Mouse (Mus musculus) neural tube, embryonic 11.5 days (tissue): ENCODE measurements around the gene Slc22a14. TPM values are rescaled to one million over a fixed set of nuclear protein-coding genes. Genes with fewer than 3 reads are reported as not detected.

Experiments used
- ATAC-seq: fragments of 200-750 bp; cut with Nextera tagmentation; 2 replicates; pipeline ENCODE4 v1.8.0; 2017; ENCODE audit warnings: moderate number of reproducible peaks, mild to moderate bottlenecking, moderate TSS enrichment, moderate library complexity; ENCODE audit not compliant: insufficient read depth, low FRiP score, low TSS enrichment
- DNase-seq: peaks from one replicate; pipeline ENCODE4 v3.0.0-alpha.2; 2015; ENCODE audit warnings: low spot score
- H3K27ac ChIP-seq: fragments of 300-500 bp; sonication (generic); 2 replicates; pipeline ENCODE4 v1.5.1; 2014; ENCODE audit warnings: low read depth, mild to moderate bottlenecking, low read length
- H3K27me3 ChIP-seq: fragments of 300-500 bp; sonication (generic); 2 replicates; pipeline ENCODE4 v1.6.1; 2014; ENCODE audit warnings: mild to moderate bottlenecking, low read length, mixed read lengths; ENCODE audit not compliant: control insufficient read depth, insufficient read depth
- H3K36me3 ChIP-seq: fragments of 300-500 bp; sonication (generic); 2 replicates; pipeline ENCODE4 v1.6.1; 2014; ENCODE audit warnings: mild to moderate bottlenecking, low read length, moderate library complexity, mixed read lengths; ENCODE audit not compliant: control insufficient read depth, insufficient read depth
- H3K4me1 ChIP-seq: fragments of 300-500 bp; sonication (generic); 2 replicates; pipeline ENCODE4 v1.6.1; 2014; ENCODE audit warnings: low read length, mixed read lengths; ENCODE audit not compliant: control insufficient read depth, insufficient read depth
- H3K4me2 ChIP-seq: fragments of 300-500 bp; sonication (generic); 2 replicates; pipeline ENCODE4 v1.6.1; 2014; ENCODE audit warnings: low read depth, mild to moderate bottlenecking, moderate library complexity
- H3K4me3 ChIP-seq: fragments of 300-500 bp; sonication (generic); 2 replicates; pipeline ENCODE4 v1.5.1; 2014; ENCODE audit warnings: low read depth, low read length
- H3K9ac ChIP-seq: fragments of 300-500 bp; sonication (generic); 2 replicates; pipeline ENCODE4 v1.6.1; 2014; ENCODE audit warnings: mild to moderate bottlenecking, low read length
- H3K9me3 ChIP-seq: fragments of 300-500 bp; sonication (generic); 2 replicates; pipeline ENCODE4 v1.6.1; 2016; ENCODE audit warnings: low read length; ENCODE audit not compliant: control insufficient read depth
- WGBS: fragments of 180-500 bp; shearing (Covaris S2); extraction: QIAGEN DNeasy Blood & Tissue Kit; methylation state at CpG from one replicate; pipeline ENCODE4 v1.1.7; 2014; 5-methylcytosine and 5-hydroxymethylcytosine counted together
- polyA plus RNA-seq: library from polyadenylated mRNA; unstranded; fragments of >200 nt; fragmentation: Nextera tagmentation; extraction: Ambion mirVana; gene quantifications from 2 replicates; pipeline ENCODE4 v1.2.1, GENCODE M21; 2014

Slc22a14 gene
- polyA plus RNA-seq, 1 experiment from 2014 or later = not detected

GRCm38 (mm10) chr9:119146098-119146770 lies 219.1 kb downstream of the Slc22a14 start:
- Histone ChIP-seq H3K27me3 (no peaks in the 10 kb centered on the region), H3K9me3 (no peaks in the 10 kb centered on the region), H3K4me1 (no peaks in the 10 kb centered on the region), H3K9ac (no peak overlapping the region), H3K4me2 (no peak overlapping the region), H3K4me3 (no peak overlapping the region), H3K36me3 (no peaks in the 10 kb centered on the region), H3K27ac (no peak overlapping the region)
- DNase-seq (no peak), ATAC-seq (no peak)
- 82% methylated on average over 13 of the region's 13 CpGs for WGBS

DNA sequence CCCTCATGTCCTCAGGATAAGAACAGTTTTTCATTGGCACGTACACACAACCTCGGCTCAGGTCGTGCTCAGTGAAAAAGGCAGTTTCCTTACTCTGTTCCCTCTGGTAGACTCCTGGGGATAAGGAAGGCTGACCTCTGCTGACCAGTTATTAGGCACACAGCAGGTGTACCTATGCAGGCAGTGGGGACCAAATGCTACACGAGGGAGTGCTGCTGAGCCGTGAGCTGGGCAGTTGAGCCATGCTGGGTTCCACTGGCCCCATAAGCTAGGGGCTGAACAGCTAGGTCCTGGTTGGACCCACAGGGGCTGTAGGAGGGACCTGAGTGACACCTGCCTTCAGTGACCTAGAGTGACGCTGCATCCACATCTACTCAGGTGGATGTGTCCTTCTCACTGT lies 219.7 kb downstream of the Slc22a14 start:
- ATAC-seq (no peak), DNase-seq (no peak)
- H3K36me3 ChIP-seq = no peaks in the 10 kb centered on the region
- no peaks in the 10 kb centered on the region for H3K27me3 ChIP-seq
- WGBS = 72% methylated on average over 6 of the region's 6 CpGs
- no peak overlapping the region for H3K4me3 ChIP-seq
- no peaks in the 10 kb centered on the region for H3K4me1 ChIP-seq
- H3K9ac ChIP-seq = no peak overlapping the region
- no peaks in the 10 kb centered on the region for H3K9me3 ChIP-seq
- H3K4me2 ChIP-seq = no peak overlapping the region
- no peak overlapping the region for H3K27ac ChIP-seq

GRCm38 (mm10) chr9:119145137-119145536 lies 220.2 kb downstream of the Slc22a14 start:
- Histone ChIP-seq H3K4me2 (no peak overlapping the region), H3K27ac (no peak overlapping the region), H3K9ac (no peak overlapping the region), H3K27me3 (no peaks in the 10 kb centered on the region), H3K4me1 (no peaks in the 10 kb centered on the region), H3K9me3 (no peaks in the 10 kb centered on the region), H3K4me3 (no peak overlapping the region), H3K36me3 (no peaks in the 10 kb centered on the region)
- no peak for DNase-seq
- ATAC-seq = no peak
- 63% methylated on average over 10 of the region's 10 CpGs for WGBS

DNA sequence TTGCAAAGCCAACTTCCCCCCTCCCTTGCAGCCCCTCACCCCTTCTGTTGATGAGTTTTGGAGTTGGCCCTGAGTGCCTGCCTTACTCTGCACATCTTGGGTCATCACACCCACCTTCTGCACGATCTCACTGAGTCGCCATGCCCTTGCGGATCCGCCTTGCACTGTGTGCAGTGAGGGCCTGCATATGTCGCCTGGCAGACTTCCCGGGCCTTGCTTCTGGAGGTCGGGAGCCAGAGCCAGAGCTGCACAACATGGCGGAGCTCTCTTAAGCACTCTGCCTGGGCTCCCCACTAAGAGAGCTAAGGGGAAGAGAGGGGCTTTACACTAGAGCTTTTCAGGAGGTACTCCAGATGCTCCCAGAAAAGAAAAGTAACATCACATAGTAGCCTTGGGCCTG lies 220.7 kb downstream of the Slc22a14 start:
- ATAC-seq (no peak), DNase-seq (no peak)
- no peaks in the 10 kb centered on the region for H3K27me3 ChIP-seq
- no peaks in the 10 kb centered on the region for H3K36me3 ChIP-seq
- WGBS = 87% methylated on average over 8 of the region's 8 CpGs
- no peak overlapping the region for H3K9ac ChIP-seq
- H3K27ac ChIP-seq = no peak overlapping the region
- H3K4me1 ChIP-seq = no peaks in the 10 kb centered on the region
- H3K4me3 ChIP-seq = no peak overlapping the region
- no peak overlapping the region for H3K4me2 ChIP-seq
- H3K9me3 ChIP-seq = no peaks in the 10 kb centered on the region

GRCm38 (mm10) chr9:119143372-119143771 lies 222.0 kb downstream of the Slc22a14 start:
- Histone ChIP-seq H3K4me2 (no peak overlapping the region), H3K27me3 (no peaks in the 10 kb centered on the region), H3K27ac (no peak overlapping the region), H3K9me3 (no peaks in the 10 kb centered on the region), H3K36me3 (no peaks in the 10 kb centered on the region), H3K4me1 (no peaks in the 10 kb centered on the region), H3K9ac (no peak overlapping the region), H3K4me3 (no peak overlapping the region)
- ATAC-seq (no peak), DNase-seq (no peak)
- WGBS = 76% methylated on average over 9 of the region's 9 CpGs

DNA sequence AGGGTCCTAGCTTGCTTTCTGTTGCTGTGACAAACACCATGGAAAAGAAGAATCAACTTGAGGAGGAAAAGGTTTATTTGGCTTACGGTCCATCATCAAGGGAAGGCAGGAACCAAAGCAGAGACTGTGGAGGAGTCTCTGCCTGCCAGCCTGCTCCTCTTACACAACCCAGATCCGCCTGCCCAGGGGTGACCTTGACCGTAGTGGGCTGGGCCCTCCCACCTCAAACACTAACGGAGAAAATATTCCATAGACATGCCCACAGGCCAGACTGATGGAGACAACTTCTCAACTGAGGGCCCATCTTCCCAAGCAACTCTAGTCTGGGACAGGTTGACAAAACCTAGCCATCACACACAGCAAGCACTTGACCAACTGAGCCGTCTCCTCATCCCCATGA lies 223.3 kb downstream of the Slc22a14 start:
- ATAC-seq (no peak), DNase-seq (no peak)
- no peak overlapping the region for H3K4me2 ChIP-seq
- H3K36me3 ChIP-seq = no peaks in the 10 kb centered on the region
- WGBS = 93% methylated on average over 5 of the region's 5 CpGs
- H3K4me3 ChIP-seq = no peak overlapping the region
- H3K27ac ChIP-seq = no peak overlapping the region
- no peaks in the 10 kb centered on the region for H3K4me1 ChIP-seq
- no peaks in the 10 kb centered on the region for H3K27me3 ChIP-seq
- H3K9me3 ChIP-seq = no peaks in the 10 kb centered on the region
- no peak overlapping the region for H3K9ac ChIP-seq

- H3K4me1 ChIP-seq = no peaks in the 10 kb centered on the region
- H3K4me3 ChIP-seq = no peak overlapping the region
- H3K36me3 ChIP-seq = no peaks in the 10 kb centered on the region
- no peak overlapping the region for H3K4me2 ChIP-seq
- DNase-seq (no peak), ATAC-seq (no peak)
- no peaks in the 10 kb centered on the region for H3K27me3 ChIP-seq
- WGBS = 69% methylated on average over 2 of the region's 2 CpGs
- H3K27ac ChIP-seq = no peak overlapping the region
- no peaks in the 10 kb centered on the region for H3K9me3 ChIP-seq
- H3K9ac ChIP-seq = no peak overlapping the region
Observed at GRCm38 (mm10) chr9:119138836-119139235, 226.5 kb downstream of the Slc22a14 start.

GRCm38 (mm10) chr9:119130692-119131091 lies 234.7 kb downstream of the Slc22a14 start:
- H3K4me1 ChIP-seq = no peaks in the 10 kb centered on the region
- H3K9me3 ChIP-seq = no peaks in the 10 kb centered on the region
- H3K4me3 ChIP-seq = no peak overlapping the region
- ATAC-seq (no peak), DNase-seq (no peak)
- H3K27ac ChIP-seq = no peak overlapping the region
- H3K4me2 ChIP-seq = no peak overlapping the region
- no peaks in the 10 kb centered on the region for H3K27me3 ChIP-seq
- H3K9ac ChIP-seq = no peak overlapping the region
- 66% methylated on average over 5 of the region's 5 CpGs for WGBS
- H3K36me3 ChIP-seq = no peaks in the 10 kb centered on the region

GRCm38 (mm10) chr9:119128436-119129181 lies 236.7 kb downstream of the Slc22a14 start:
- ATAC-seq = no peak
- Histone ChIP-seq H3K4me1 (no peaks in the 10 kb centered on the region), H3K4me2 (no peak overlapping the region), H3K9me3 (no peaks in the 10 kb centered on the region), H3K9ac (no peak overlapping the region), H3K36me3 (no peaks in the 10 kb centered on the region), H3K27me3 (no peaks in the 10 kb centered on the region), H3K4me3 (no peak overlapping the region), H3K27ac (no peak overlapping the region)
- 85% methylated on average over 12 of the region's 12 CpGs for WGBS
- DNase-seq = no peak
